Mouse (Mus musculus): ENCODE results near the gene Asic2. TPM values are rescaled to one million over a fixed set of nuclear protein-coding genes. Genes with fewer than 3 reads are reported as not detected.
A peak's percentile ranks its signal among the peaks of the same experiment; 100 is the strongest.
"Not testable (repeated sequence)": the region's sequence is repeated elsewhere in the genome, so short reads cannot be mapped to it uniquely, and the experiment has no call there.

The Asic2 gene
- total RNA-seq, 2 experiments from 2014 or later = 78.0 to 80.2 TPM

GRCm38 (mm10) chr11:81416319-81416718 is 551.9 kb downstream of the Asic2 start:
- DNase-seq (ENCODE audit: low spot score in 2 of 2) = no peak
- intact Hi-C loops (cut with DNase I) = no loop called here

GRCm38 (mm10) chr11:81414596-81414995 is 553.7 kb downstream of the Asic2 start:
- no peak for DNase-seq (ENCODE audit: low spot score in 2 of 2)
- intact Hi-C loops (cut with DNase I) = no loop called here

GRCm38 (mm10) chr11:81411251-81411650 is 557.0 kb downstream of the Asic2 start:
- DNase-seq (ENCODE audit: low spot score in 2 of 2) = no peak
- intact Hi-C loops (cut with DNase I) = no loop called here

GRCm38 (mm10) chr11:81405951-81406350 is 562.3 kb downstream of the Asic2 start:
- intact Hi-C loops (cut with DNase I) = no loop called here
- no peak for DNase-seq (ENCODE audit: low spot score in 2 of 2)

GRCm38 (mm10) chr11:81402263-81402662 is 566.0 kb downstream of the Asic2 start:
- DNase-seq (ENCODE audit: low spot score in 2 of 2) = no peak
- intact Hi-C loops (cut with DNase I) = no loop called here

GRCm38 (mm10) chr11:81392855-81393254 is 575.4 kb downstream of the Asic2 start:
- intact Hi-C loops (cut with DNase I) = no loop called here
- no peak for DNase-seq (ENCODE audit: low spot score in 2 of 2)

- no peak for DNase-seq (ENCODE audit: low spot score in 2 of 2)
- intact Hi-C loops (cut with DNase I) = no loop called here
These were observed 582.1 kb downstream of the Asic2 start for GRCm38 (mm10) chr11:81386185-81386584.

- intact Hi-C loops (cut with DNase I) = no loop called here
- no peak for DNase-seq (ENCODE audit: low spot score in 2 of 2)
These were observed 582.7 kb downstream of the Asic2 start for GRCm38 (mm10) chr11:81385547-81385946.

- DNase-seq (ENCODE audit: low spot score in 2 of 2) = peak; percentile 71 to 72
- intact Hi-C loops (cut with DNase I) = loop anchor here (5.0 to 10.0 kb wide), 4 partner anchors 132 to 550 kb away; no protein-coding TSS in a partner anchor
These were observed 593.4 kb downstream of the Asic2 start for GRCm38 (mm10) chr11:81374841-81375240.

GRCm38 (mm10) chr11:81374003-81374710 is 594.1 kb downstream of the Asic2 start:
- DNase-seq (ENCODE audit: low spot score in 2 of 2) = no peak
- intact Hi-C loops (cut with DNase I) = loop anchor here (10.0 kb wide), 3 partner anchors 161 to 549 kb away; no protein-coding TSS in a partner anchor

GRCm38 (mm10) chr11:81371545-81371944 is 596.7 kb downstream of the Asic2 start:
- intact Hi-C loops (cut with DNase I) = loop anchor here (10.0 kb wide), 3 partner anchors 163 to 547 kb away; no protein-coding TSS in a partner anchor
- DNase-seq (ENCODE audit: low spot score in 2 of 2) = no peak

- DNase-seq (ENCODE audit: low spot score in 2 of 2) = no peak
- intact Hi-C loops (cut with DNase I) = loop anchor here (10.0 kb wide), 3 partner anchors 164 to 546 kb away; no protein-coding TSS in a partner anchor
These were observed 597.8 kb downstream of the Asic2 start for GRCm38 (mm10) chr11:81370426-81370810.

- no peak for DNase-seq (ENCODE audit: low spot score in 2 of 2)
- intact Hi-C loops (cut with DNase I) = loop anchor here (10.0 kb wide), 3 partner anchors 165 to 545 kb away; no protein-coding TSS in a partner anchor
These were observed 598.5 kb downstream of the Asic2 start for GRCm38 (mm10) chr11:81369497-81370425.

GRCm38 (mm10) chr11:81364442-81364841 is 603.8 kb downstream of the Asic2 start:
- intact Hi-C loops (cut with DNase I) = loop anchor here (5.0 kb wide), 1 partner anchor 212 kb away; no protein-coding TSS in a partner anchor
- no peak for DNase-seq (ENCODE audit: low spot score in 2 of 2)

- peak in 1 of 2 experiments; percentile 6 for DNase-seq (ENCODE audit: low spot score in 2 of 2)
- intact Hi-C loops (cut with DNase I) = loop anchor here (5.0 kb wide), 1 partner anchor 210 kb away; no protein-coding TSS in a partner anchor
These were observed 605.8 kb downstream of the Asic2 start for GRCm38 (mm10) chr11:81362461-81362860.

GRCm38 (mm10) chr11:81361040-81361439 is 607.2 kb downstream of the Asic2 start:
- intact Hi-C loops (cut with DNase I) = loop anchor here (5.0 kb wide), 1 partner anchor 209 kb away; no protein-coding TSS in a partner anchor
- DNase-seq (ENCODE audit: low spot score in 2 of 2) = no peak

GRCm38 (mm10) chr11:81350498-81350897 is 617.8 kb downstream of the Asic2 start:
- DNase-seq (ENCODE audit: low spot score in 2 of 2); intact Hi-C loops (cut with DNase I): not testable (repeated sequence)

GRCm38 (mm10) chr11:81331977-81332376 is 636.3 kb downstream of the Asic2 start:
- intact Hi-C loops (cut with DNase I) = no loop called here
- no peak for DNase-seq (ENCODE audit: low spot score in 2 of 2)

GRCm38 (mm10) chr11:81330982-81331381 is 637.3 kb downstream of the Asic2 start:
- no peak for DNase-seq (ENCODE audit: low spot score in 2 of 2)
- intact Hi-C loops (cut with DNase I) = no loop called here

GRCm38 (mm10) chr11:81328088-81328487 is 640.2 kb downstream of the Asic2 start:
- peak; percentile 12 to 35 for DNase-seq (ENCODE audit: low spot score in 2 of 2)
- intact Hi-C loops (cut with DNase I) = no loop called here
